Mouse (Mus musculus): Measurements from ENCODE around the gene Dlg5. TPM values are rescaled to one million over a fixed set of nuclear protein-coding genes. Genes with fewer than 3 reads are reported as not detected.

The Dlg5 gene
- polyA plus RNA-seq, 1 experiment from 2014 or later, result 37.5 TPM

- Histone ChIP-seq H3K36me3 (ENCODE audit: control insufficient read depth, insufficient read depth, low read length) (0 out of 2 replicates have a peak, but pooled peaks cover 2% of the 10 kb centered on the region), H3K9ac (replicated peaks; ENCODE audit: low read depth, low read length) (no peak overlapping the region), H3K4me2 (ENCODE audit: low read depth, low read length) (no peak overlapping the region), H3K4me3 (ENCODE audit: low read depth, low read length) (no peak overlapping the region), H3K27ac (ENCODE audit: low read depth, low read length) (no peak overlapping the region), H3K4me1 (ENCODE audit: control insufficient read depth, insufficient read depth, low read length) (peaks cover 4% of the 10 kb centered on the region; the same call in 1 of the 2 replicates), H3K9me3 (ENCODE audit: control insufficient read depth, low read length) (no peaks in the 10 kb centered on the region), H3K27me3 (ENCODE audit: control insufficient read depth, insufficient read depth, low read length) (no peaks in the 10 kb centered on the region)
- 83% methylated on average over 2 of the region's 2 CpGs for WGBS
- no peak for ATAC-seq (ENCODE audit: low read depth)
These were observed 3.7 kb downstream of the Dlg5 start for GRCm38 (mm10) chr14:24242016-24242415.

GRCm38 (mm10) chr14:24240831-24241230 lies 4.9 kb downstream of the Dlg5 start:
- H3K27ac ChIP-seq (ENCODE audit: low read depth, low read length), result no peak overlapping the region
- H3K9ac ChIP-seq (replicated peaks; ENCODE audit: low read depth, low read length), result no peak overlapping the region
- H3K4me2 ChIP-seq (ENCODE audit: low read depth, low read length), result no peak overlapping the region
- ATAC-seq (ENCODE audit: low read depth), result no peak
- WGBS, result 54% methylated on average over 6 of the region's 6 CpGs
- no peaks in the 10 kb centered on the region for H3K27me3 ChIP-seq (ENCODE audit: control insufficient read depth, insufficient read depth, low read length)
- peaks cover 4% of the 10 kb centered on the region; the same call in 1 of the 2 replicates for H3K4me1 ChIP-seq (ENCODE audit: control insufficient read depth, insufficient read depth, low read length)
- no peaks in the 10 kb centered on the region for H3K9me3 ChIP-seq (ENCODE audit: control insufficient read depth, low read length)
- no peak overlapping the region for H3K4me3 ChIP-seq (ENCODE audit: low read depth, low read length)
- peaks cover 2% of the 10 kb centered on the region; the same call in 1 of the 2 replicates for H3K36me3 ChIP-seq (ENCODE audit: control insufficient read depth, insufficient read depth, low read length)

GRCm38 (mm10) chr14:24239651-24240050 lies 6.1 kb downstream of the Dlg5 start:
- no peak overlapping the region for H3K27ac ChIP-seq (ENCODE audit: low read depth, low read length)
- H3K9me3 ChIP-seq (ENCODE audit: control insufficient read depth, low read length), result no peaks in the 10 kb centered on the region
- ATAC-seq (ENCODE audit: low read depth), result no peak
- H3K36me3 ChIP-seq (ENCODE audit: control insufficient read depth, insufficient read depth, low read length), result peaks cover 2% of the 10 kb centered on the region; the same call in 1 of the 2 replicates
- H3K4me1 ChIP-seq (ENCODE audit: control insufficient read depth, insufficient read depth, low read length), result peaks cover 4% of the 10 kb centered on the region; the same call in 1 of the 2 replicates
- H3K27me3 ChIP-seq (ENCODE audit: control insufficient read depth, insufficient read depth, low read length), result no peaks in the 10 kb centered on the region
- H3K9ac ChIP-seq (replicated peaks; ENCODE audit: low read depth, low read length), result no peak overlapping the region
- 86% methylated on average over 11 of the region's 11 CpGs for WGBS
- H3K4me3 ChIP-seq (ENCODE audit: low read depth, low read length), result no peak overlapping the region
- H3K4me2 ChIP-seq (ENCODE audit: low read depth, low read length), result no peak overlapping the region

GRCm38 (mm10) chr14:24235954-24236353 lies 9.8 kb downstream of the Dlg5 start:
- no peak for ATAC-seq (ENCODE audit: low read depth)
- Histone ChIP-seq H3K9me3 (ENCODE audit: control insufficient read depth, low read length) (no peaks in the 10 kb centered on the region), H3K36me3 (ENCODE audit: control insufficient read depth, insufficient read depth, low read length) (no peaks in the 10 kb centered on the region; the same call in 1 of the 2 replicates), H3K27ac (ENCODE audit: low read depth, low read length) (no peak overlapping the region), H3K9ac (replicated peaks; ENCODE audit: low read depth, low read length) (no peak overlapping the region), H3K4me1 (ENCODE audit: control insufficient read depth, insufficient read depth, low read length) (no peaks in the 10 kb centered on the region), H3K4me2 (ENCODE audit: low read depth, low read length) (no peak overlapping the region), H3K27me3 (ENCODE audit: control insufficient read depth, insufficient read depth, low read length) (no peaks in the 10 kb centered on the region), H3K4me3 (ENCODE audit: low read depth, low read length) (no peak overlapping the region)
- 96% methylated on average over 3 of the region's 3 CpGs for WGBS

GRCm38 (mm10) chr14:24234411-24234810 lies 11.3 kb downstream of the Dlg5 start:
- no peaks in the 10 kb centered on the region for H3K9me3 ChIP-seq (ENCODE audit: control insufficient read depth, low read length)
- ATAC-seq (ENCODE audit: low read depth), result no peak
- no peak overlapping the region for H3K27ac ChIP-seq (ENCODE audit: low read depth, low read length)
- 14% methylated on average over 2 of the region's 2 CpGs for WGBS
- no peaks in the 10 kb centered on the region for H3K27me3 ChIP-seq (ENCODE audit: control insufficient read depth, insufficient read depth, low read length)
- H3K9ac ChIP-seq (replicated peaks; ENCODE audit: low read depth, low read length), result no peak overlapping the region
- no peak overlapping the region for H3K4me3 ChIP-seq (ENCODE audit: low read depth, low read length)
- no peaks in the 10 kb centered on the region; the same call in 1 of the 2 replicates for H3K36me3 ChIP-seq (ENCODE audit: control insufficient read depth, insufficient read depth, low read length)
- H3K4me2 ChIP-seq (ENCODE audit: low read depth, low read length), result no peak overlapping the region
- H3K4me1 ChIP-seq (ENCODE audit: control insufficient read depth, insufficient read depth, low read length), result no peaks in the 10 kb centered on the region

- Histone ChIP-seq H3K4me3 (ENCODE audit: low read depth, low read length) (no peak overlapping the region), H3K9me3 (ENCODE audit: control insufficient read depth, low read length) (no peaks in the 10 kb centered on the region), H3K27ac (ENCODE audit: low read depth, low read length) (no peak overlapping the region), H3K9ac (replicated peaks; ENCODE audit: low read depth, low read length) (no peak overlapping the region), H3K27me3 (ENCODE audit: control insufficient read depth, insufficient read depth, low read length) (no peaks in the 10 kb centered on the region), H3K4me1 (ENCODE audit: control insufficient read depth, insufficient read depth, low read length) (no peaks in the 10 kb centered on the region), H3K4me2 (ENCODE audit: low read depth, low read length) (no peak overlapping the region), H3K36me3 (ENCODE audit: control insufficient read depth, insufficient read depth, low read length) (no peaks in the 10 kb centered on the region; the same call in 1 of the 2 replicates)
- WGBS, result 69% methylated on average over 11 of the region's 12 CpGs
- no peak for ATAC-seq (ENCODE audit: low read depth)
These were observed 12.8 kb downstream of the Dlg5 start for GRCm38 (mm10) chr14:24232641-24233633.

- ATAC-seq (ENCODE audit: low read depth), result no peak
- H3K27ac ChIP-seq (ENCODE audit: low read depth, low read length), result no peak overlapping the region
- H3K36me3 ChIP-seq (ENCODE audit: control insufficient read depth, insufficient read depth, low read length), result no peaks in the 10 kb centered on the region
- H3K27me3 ChIP-seq (ENCODE audit: control insufficient read depth, insufficient read depth, low read length), result no peaks in the 10 kb centered on the region
- no peak overlapping the region for H3K4me2 ChIP-seq (ENCODE audit: low read depth, low read length)
- no peaks in the 10 kb centered on the region for H3K9me3 ChIP-seq (ENCODE audit: control insufficient read depth, low read length)
- H3K9ac ChIP-seq (replicated peaks; ENCODE audit: low read depth, low read length), result no peak overlapping the region
- H3K4me1 ChIP-seq (ENCODE audit: control insufficient read depth, insufficient read depth, low read length), result no peaks in the 10 kb centered on the region
- 87% methylated on average over 6 of the region's 6 CpGs for WGBS
- no peak overlapping the region for H3K4me3 ChIP-seq (ENCODE audit: low read depth, low read length)
These were observed 17.2 kb downstream of the Dlg5 start for GRCm38 (mm10) chr14:24228549-24228948.

GRCm38 (mm10) chr14:24227015-24227414 lies 18.7 kb downstream of the Dlg5 start:
- Histone ChIP-seq H3K4me1 (ENCODE audit: control insufficient read depth, insufficient read depth, low read length) (no peaks in the 10 kb centered on the region), H3K27me3 (ENCODE audit: control insufficient read depth, insufficient read depth, low read length) (no peaks in the 10 kb centered on the region), H3K9me3 (ENCODE audit: control insufficient read depth, low read length) (no peaks in the 10 kb centered on the region), H3K4me2 (ENCODE audit: low read depth, low read length) (no peak overlapping the region), H3K36me3 (ENCODE audit: control insufficient read depth, insufficient read depth, low read length) (no peaks in the 10 kb centered on the region), H3K27ac (ENCODE audit: low read depth, low read length) (no peak overlapping the region), H3K9ac (replicated peaks; ENCODE audit: low read depth, low read length) (no peak overlapping the region), H3K4me3 (ENCODE audit: low read depth, low read length) (no peak overlapping the region)
- 94% methylated on average over 8 of the region's 8 CpGs for WGBS
- no peak for ATAC-seq (ENCODE audit: low read depth)

- no peaks in the 10 kb centered on the region for H3K27me3 ChIP-seq (ENCODE audit: control insufficient read depth, insufficient read depth, low read length)
- WGBS, result 100% methylated on average over 2 of the region's 2 CpGs
- H3K36me3 ChIP-seq (ENCODE audit: control insufficient read depth, insufficient read depth, low read length), result no peaks in the 10 kb centered on the region
- no peak overlapping the region for H3K9ac ChIP-seq (replicated peaks; ENCODE audit: low read depth, low read length)
- H3K27ac ChIP-seq (ENCODE audit: low read depth, low read length), result no peak overlapping the region; the same call in 1 of the 2 replicates
- H3K4me3 ChIP-seq (ENCODE audit: low read depth, low read length), result no peak overlapping the region
- H3K4me2 ChIP-seq (ENCODE audit: low read depth, low read length), result no peak overlapping the region
- ATAC-seq (ENCODE audit: low read depth), result no peak
- H3K9me3 ChIP-seq (ENCODE audit: control insufficient read depth, low read length), result no peaks in the 10 kb centered on the region
- H3K4me1 ChIP-seq (ENCODE audit: control insufficient read depth, insufficient read depth, low read length), result no peaks in the 10 kb centered on the region
These were observed 19.4 kb downstream of the Dlg5 start for GRCm38 (mm10) chr14:24226344-24226743.
